Mouse (Mus musculus) kidney, adult 9 months (tissue): Measurements from ENCODE around the gene Grk3.

Experiments
- DNase-seq: peaks from one replicate; pipeline ENCODE4 v3.0.0; 2022

Gene Grk3

DNA sequence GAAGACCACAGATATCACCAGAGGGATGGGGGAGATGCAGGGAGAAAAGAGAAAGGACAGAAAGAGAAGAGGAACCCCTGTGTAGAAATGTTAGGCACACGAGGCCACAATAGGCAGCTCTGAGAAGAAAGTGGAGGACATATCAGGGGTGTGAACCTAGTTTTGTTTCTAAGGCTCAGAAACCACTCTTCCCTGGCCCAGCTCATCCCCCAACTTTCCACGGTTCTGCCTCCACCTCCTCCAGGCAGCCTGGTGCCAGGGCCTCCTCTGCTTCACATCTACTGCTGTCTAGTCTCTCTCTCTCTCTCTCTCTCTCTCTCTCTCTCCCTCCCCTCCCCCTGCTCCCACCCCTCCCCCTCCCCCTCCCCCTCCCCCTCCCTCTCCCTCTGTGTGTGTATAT is 7.1 kb downstream of the Grk3 start:
- no peak for DNase-seq

DNA sequence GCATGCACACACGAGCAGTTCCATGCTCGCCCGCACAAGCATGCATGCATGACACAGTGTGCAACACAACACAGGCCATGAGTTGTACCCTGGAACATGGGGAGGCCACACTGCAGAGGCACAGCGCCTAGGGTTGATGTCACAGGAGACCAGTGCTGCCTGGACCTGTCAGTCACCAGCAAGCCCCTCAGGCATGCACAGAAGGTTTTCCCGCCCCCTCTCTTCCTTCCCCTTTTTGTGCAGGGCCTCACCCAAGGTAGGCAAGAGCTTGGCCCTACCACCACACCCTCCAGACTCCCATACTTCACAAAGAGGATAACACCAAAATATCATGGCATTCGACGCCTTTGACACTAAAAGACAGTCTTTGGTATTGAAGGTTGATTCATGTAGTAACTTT is 8.6 kb downstream of the Grk3 start:
- DNase-seq, result no peak

DNA sequence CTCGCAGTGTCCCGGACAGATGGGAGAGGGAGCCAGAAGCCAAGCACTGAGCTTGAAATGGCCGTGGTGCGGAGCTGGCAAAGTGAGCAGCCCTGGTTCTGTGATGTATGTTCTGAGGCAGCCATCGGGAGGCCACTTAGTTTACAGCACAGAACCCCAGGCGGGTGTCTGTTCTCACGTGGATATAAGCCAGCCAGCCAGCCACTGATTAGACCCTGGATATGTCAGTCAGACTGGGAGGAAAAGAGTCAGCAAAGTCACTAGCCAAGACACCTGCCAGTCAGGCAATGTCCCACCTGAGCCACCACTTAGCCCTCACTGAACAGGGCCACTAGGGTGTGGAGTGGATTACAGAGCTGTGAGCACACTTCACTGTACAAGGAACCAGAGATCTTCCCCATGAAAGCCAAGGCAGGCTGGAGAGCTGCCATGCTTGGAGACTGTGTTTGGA is 9.6 kb downstream of the Grk3 start:
- DNase-seq, result no peak

DNA sequence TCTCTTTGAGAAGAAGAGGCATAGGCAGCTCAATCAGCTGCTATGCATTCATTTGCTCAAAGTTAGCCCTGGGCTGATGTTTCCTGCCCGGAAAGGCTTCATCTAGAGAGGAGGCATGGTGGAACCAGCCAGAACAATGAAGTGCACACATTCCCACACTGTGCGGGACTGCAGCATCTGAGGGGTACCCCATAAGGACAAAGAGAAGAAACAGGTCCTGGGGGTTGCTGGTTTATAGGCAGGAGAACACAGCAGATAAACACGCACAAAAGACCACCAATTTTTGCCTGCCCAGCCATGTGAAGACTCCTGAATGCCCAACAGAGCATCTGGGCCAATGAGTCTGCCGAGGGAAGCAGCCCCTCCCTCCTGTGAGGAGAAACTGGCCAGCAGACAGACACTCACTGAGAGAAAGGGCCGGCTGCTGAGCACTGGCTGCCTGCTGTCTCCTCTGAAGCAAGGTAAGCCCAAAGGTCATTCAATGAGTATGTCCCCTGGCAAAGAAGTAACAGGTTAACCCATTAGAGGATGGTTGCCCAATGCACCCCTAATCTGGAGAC is 12.7 kb downstream of the Grk3 start:
- DNase-seq, result no peak

DNA sequence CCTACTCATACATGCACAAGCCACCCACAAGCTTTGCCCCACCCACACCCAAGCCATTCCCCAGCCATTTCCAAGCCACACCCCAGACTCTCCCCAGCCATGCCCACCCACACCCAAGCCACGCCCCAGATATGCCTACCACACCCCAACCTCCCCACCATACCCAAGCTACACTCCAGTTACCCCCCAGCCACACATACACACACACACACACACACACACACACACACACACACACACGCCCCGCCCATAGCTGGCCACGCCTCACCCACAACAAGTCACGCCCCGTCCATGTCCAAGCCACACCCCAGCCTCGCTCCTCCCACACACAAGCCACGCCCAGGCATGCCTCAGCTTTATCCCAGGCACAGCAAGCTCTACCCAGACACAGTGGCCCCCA is 16.4 kb downstream of the Grk3 start:
- no peak for DNase-seq

DNA sequence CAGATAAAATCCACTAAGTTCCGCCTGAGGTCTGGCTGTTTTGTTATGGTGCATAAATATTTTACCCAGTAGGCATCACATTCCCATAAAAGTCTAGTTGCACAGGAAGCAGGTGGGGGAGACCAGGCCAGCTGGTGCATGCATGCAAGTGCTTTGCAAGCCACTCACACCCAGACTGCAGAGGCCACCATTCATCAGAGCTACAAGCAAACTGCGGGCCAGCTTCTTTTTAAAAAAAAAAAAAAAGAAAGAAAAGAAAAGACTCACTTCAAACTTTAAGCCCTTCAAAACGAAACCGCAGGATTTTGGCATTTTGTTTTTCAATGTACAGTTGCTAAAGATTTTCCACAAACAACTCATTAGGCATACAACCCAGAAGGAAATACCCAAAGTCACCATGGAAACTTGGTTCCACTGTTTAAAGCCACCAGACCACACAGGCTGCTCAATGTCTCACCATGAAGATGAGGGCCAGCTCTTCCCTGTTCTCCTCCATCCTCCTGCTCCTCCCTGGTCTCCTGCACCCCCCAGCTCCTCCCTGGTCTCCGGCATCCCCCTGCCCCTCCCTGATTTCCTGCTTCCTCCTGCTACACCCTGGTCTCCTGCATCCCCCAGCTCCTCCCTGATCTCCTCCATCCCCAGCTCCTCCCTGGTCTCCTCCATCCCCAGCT is 17.9 kb downstream of the Grk3 start:
- no peak for DNase-seq

DNA sequence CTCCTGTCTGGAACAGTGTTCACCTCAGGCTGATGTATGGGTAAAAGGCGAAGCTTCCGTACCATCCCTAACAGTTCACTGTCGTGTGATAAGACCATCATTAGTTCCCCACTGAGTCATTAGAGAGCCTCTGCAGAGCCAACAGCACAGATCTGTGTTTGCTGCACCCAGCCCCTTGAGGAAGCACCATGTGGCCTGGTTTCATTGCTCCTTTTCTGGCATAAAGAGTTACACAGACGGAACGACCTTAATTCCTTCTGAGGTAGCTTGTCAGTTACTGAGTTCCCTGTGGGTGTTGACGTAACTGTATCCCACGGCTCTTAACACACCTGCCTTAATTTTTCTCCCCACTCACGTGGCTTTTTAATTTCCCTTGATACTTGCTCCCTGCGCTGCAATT is 24.3 kb downstream of the Grk3 start:
- DNase-seq, result no peak

DNA sequence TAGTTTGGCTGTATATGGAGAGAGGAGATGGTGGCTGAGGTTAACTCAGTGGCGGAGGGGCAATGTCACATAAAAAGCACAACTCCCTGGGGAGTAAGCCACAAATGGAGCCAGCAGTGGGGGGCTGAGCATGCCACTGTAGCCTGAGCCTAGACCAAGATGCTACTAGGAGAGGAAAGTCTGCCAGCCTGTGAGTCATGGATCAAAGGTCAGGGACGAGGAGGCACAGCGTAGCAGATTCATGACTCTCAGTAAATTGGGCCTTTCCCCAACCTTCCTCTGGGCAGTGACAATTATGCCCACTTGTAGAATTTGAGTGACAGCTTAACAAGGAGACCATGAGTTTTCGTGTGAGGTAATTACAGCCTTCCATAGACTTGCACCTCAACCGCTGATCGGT is 33.7 kb downstream of the Grk3 start:
- peak; percentile 17 for DNase-seq

DNA sequence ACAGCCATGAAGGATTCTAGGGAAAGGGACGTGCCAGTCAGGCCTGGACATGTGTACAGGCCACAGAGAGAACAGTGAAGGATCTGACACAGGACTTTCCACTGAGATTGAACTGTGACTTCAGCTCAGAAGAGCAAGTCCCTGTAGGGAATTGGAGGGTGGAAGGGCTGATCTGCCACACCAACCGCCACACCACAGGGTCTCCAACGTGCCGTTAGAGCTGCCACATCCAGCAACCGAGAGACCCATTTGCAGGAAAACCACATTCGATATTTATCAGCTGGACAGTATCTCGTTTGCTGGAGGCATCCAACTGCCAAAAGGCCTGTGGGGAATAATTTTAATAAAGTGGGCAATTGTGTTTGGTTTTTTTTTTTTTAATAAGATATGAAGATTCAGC is 35.9 kb downstream of the Grk3 start:
- DNase-seq, result no peak

DNA sequence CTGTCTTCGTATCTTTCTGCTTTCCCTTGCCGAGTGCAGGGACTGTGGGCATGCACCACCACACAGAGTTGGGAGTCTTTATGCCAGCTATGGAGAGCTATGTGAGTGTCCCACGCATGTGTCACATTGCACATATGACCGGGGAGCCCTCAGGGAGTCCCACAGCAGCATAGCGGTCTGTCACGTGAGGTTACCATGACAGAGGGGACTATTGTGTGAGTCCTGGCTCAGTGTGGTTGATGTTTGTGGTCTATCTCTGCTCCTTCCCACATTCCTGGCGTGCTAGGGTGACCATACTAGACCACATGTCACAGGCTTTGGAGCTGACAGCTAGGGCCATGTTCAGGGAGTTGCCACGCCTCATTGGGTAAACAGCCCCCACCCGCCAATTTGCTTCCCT is 36.4 kb downstream of the Grk3 start:
- DNase-seq, result no peak

DNA sequence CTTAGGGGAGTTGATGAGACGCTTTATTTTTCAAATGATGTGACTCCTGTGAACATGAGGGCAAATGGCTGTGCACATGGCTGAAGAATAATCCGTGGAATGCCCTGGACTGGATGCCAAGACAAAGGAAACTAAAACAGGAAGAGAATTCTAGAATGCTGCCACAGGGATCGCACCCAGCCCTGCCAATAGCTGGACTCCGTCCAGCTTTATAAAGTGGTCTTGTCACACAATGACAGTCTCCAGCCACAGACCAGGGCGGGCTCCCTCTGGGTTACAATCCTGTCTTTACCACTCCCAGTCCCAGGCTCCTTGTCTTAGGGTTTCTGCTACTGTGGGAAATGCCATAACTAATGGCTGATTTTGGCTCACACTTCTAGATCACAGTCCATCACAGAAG is 38.5 kb downstream of the Grk3 start:
- DNase-seq, result no peak

DNA sequence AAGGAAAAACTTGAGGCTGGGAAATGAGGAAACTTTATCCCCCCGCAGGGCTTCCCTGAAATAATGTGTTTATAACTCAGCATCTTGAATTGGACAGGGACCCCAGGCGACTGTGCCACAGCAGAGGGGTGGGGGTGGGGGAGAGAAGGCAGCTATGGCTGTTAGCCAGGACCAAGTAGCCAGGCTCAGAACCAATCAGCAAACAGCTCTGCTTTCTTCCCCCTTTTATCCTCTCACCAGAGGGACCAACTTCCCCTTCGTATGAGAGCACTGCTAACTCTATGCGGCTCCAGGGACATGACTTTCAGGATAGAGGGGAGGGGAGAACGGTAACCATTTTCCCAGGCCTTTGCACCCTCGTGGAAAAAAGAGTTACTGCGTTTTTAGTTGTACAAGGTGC is 42.0 kb downstream of the Grk3 start:
- DNase-seq, result no peak

DNA sequence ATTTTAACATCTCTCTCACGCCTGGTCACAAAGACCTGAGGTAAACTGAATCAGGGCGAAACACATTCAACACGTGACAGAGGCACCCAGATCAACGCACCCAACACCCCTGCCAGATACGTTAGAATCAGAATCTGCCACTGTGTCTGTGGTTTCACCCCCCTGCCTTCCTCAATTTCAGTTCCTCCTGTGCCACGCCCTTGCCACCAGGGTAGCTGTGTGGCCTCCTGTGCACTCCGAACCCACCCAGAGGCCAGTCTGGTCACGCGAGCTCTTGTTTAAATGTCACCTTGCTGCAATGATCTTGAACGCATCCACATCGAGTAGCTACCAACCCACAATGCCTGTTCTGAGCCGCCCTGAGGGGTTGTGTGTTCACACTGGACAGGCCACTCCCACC is 43.3 kb downstream of the Grk3 start:
- DNase-seq, result no peak

DNA sequence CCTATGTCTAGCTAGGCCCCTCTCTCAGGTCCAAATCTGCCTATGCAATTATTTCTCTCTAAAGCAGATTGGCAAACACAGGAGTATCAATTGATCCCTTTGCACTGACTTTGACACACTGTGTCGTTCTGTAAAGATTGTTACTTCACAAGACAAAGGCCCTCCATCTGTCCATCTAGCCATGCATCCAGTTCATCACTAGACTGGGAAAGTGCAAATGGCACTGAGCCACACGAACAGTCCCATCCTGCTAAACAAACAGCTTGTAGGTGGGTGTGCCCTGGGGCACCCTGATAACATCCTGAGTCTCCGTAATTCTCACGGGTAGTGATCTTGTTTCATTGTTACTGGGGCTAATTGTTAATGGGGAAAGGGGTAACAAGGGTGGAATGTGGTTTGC is 52.1 kb downstream of the Grk3 start:
- DNase-seq, result no peak

DNA sequence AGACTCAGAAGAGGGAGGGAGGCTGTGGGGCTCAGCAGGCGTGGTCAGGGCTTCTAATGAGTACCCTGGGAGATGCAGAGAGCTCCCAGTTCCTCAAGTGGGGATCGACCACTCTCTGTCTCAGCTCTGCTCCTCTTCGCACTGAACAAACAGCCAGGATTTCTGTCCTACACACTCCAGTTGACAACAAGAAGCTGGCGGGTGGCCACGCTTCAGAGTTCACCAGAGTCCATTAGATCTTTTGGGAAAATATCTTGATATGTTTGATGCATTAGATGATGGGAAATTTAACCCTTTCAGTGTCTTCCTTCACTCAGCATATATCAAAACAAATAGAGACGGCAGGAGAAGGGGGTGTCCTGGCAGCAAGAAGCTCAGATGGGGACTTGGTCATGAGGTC is 53.4 kb downstream of the Grk3 start:
- DNase-seq, result no peak

DNA sequence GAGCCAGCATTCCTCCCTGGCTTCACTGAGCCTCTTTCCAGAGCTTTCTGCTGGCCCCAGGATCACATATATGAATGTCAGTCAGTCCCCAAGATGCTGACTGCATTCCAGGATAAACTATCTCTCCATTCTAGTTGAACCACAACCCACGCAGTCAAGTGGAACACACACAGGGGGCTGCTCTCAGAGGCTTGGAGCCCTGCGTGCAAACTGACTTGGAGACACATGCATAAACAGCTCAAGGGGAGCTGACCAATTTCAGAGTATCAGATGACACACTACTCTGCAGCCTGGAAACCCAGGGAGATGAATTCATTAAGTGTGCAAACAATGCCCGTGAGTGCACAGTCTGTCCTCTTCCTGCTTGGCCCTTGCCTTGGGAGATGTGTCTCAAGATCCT is 54.7 kb downstream of the Grk3 start:
- DNase-seq, result no peak

DNA sequence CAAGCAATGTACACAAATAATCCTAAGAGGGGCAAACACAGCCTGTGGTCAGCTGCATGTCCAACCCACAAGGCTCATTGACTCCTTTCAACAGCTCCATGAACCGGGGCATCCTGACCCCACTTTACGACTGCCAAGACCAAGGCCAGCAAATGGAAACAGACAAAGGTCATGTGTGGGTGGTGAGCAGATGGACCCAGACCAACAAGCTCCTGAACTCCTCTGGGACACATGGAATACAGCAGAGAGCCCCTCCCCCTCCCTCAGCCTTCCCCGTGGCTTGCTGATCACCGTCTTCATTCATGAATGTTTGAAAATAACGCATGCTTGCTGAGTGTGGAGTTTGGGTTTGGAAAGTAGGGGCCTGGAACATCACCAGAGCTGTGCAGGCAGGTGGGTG is 57.3 kb downstream of the Grk3 start:
- no peak for DNase-seq

DNA sequence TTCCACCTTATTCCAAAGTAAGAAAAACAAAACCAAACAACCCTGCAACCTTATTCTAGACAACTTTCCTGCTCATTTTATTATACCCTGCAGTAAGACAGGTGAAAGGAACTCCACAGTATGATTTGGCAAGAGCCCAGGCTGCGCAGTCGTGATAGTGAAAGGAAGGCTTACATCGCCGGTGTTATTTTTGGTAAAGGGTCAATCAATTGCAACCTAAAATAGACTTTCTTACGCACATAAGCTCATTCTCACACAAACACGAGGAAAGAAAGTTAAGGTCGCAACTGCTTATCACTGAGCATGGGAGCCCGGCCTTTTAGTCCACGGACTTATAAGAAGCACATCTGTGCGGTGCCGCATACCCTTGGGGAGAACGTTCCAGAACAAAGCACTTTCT is 58.8 kb downstream of the Grk3 start:
- no peak for DNase-seq

DNA sequence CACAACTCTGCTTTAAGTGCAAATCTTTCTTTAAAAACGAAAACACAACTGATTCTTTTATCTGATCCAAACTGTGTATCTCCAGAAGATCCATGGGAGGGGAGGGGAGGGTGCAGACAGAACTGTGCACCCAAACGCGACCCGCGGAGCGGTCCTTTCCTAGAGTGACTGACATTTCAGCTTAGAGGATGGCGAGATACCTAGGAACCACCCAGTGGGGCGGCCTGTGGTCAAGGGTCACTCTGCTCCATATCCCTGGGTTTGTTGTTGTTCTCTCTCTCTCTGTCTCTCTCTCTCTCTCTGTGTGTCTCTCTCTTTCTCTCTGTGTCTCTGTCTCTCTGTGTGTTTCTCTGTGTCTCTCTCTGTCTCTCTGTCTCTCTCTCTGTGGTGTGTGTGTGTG is 59.2 kb downstream of the Grk3 start:
- DNase-seq, result no peak

DNA sequence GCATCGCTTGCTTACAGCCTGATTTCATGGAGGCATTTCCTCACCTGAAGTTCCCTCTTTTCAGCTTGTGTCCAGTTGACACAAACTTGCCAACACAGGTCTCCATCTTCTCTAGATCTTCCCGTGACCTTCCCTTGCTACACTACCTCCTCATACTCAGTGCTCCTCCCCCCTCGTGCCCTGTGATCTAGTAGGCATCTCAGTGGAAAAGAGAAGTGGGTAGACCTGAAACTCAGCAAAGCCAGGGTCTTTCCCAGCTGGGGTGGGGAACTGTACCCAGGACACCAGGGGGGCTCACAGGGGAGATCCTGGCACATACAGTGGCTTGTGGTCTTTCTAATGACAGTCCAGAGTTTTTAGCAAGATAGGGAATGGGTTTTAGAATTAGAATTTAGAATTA is 64.7 kb downstream of the Grk3 start:
- DNase-seq, result no peak

DNA sequence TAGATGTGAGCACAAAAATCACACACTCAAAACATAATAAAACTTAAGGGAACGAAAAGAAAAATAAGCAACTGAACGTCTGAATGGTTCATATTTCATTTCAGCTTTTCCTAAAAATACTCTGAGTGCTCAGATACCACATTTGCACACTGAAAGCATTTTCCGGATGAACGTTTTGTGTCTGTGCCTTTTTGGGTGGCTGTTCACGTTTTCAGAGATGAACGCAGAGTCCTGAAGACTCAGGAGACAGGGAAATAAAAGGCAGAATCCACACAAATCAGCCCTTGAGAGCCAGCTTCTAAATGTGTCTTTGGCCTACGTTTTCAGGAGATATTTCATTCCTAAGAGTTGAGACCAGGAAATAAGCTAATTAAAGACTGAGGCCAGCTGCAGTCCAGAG is 69.7 kb downstream of the Grk3 start:
- DNase-seq, result no peak

DNA sequence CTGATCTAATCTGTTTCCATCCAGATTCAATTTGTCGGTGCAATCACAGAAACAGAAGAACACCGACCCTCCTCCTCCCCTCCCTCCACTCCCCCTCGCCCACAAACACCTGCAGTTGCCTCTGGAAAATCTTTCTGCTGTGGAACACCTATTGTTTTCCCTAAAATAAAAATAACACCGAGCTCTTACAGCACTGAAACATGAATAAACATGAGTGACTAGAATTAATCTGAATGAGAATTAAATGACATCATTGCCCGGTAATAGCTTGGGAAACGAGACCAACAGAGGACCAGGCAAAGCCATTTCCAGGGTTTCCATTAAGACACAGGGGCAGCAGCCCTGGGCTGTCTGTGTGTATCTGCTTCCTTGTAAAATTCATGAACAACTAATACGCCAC is 73.3 kb downstream of the Grk3 start:
- DNase-seq, result no peak

DNA sequence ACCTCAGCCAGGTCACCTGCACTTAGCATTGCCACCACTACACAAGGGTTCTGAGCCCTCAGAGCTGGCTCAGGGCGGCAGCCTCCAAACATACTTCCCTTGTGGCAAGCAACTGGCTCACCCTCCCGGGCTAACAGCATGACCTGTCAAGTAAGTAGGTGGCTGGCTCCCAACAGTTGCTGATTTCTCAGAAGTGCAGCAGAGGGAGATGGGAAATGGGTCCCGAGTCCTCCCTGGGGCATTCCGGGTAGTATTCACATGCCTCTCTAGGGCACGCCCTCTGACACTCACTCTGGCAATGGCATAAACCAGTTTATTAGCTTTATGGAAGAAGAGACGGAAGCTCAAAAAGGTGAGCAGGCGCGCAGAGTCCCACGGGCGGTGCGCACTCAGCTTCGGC is 74.6 kb downstream of the Grk3 start:
- DNase-seq, result no peak

DNA sequence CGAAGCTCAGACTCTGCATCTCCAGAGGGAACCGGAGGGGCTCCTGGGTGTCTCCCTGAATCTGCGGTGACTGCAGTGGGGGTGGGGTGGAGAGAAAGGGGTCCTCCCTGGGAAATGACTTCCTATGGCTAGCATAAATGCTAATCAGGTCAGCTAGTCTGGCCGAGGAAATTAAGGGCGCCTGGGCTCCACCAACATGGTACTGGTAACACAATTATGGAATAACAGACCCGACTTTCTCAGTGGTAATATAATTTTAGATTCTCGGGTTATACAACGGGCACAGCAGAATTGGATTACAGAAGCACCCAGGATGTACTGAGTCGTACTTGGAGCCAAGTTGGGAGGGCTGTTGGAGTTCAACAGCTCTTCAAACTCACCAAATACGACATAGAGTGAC is 79.0 kb downstream of the Grk3 start:
- DNase-seq, result no peak

DNA sequence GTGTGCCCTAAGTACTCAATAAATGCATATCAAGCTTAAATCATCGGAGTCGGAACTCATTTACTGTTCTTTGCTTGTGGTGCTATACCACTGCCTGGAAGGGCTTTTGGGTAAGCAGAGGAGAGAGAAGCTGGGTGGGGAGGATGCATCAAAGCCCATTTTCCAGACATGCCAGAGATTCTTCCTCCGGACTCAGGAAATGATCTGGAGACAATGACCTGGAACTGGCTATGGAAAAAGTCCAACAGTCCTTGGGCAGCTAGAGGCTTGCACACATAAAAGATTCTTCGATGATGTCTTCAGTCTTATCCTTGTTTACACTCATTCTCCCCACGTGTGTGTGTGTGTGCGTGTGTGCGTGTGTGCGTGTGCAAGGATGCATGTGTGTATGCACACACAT is 80.2 kb downstream of the Grk3 start:
- DNase-seq, result peak; percentile 33
